Mouse (Mus musculus): Measurements from ENCODE around the gene Rpl36a. TPM values are rescaled to one million over a fixed set of nuclear protein-coding genes. Genes with fewer than 3 reads are reported as not detected.

Rpl36a gene
- polyA plus RNA-seq, 1 experiment = 105 TPM

- 54% methylated on average over 5 of the region's 5 CpGs for WGBS
- TF ChIP-seq POLR2A (IDR thresholded peaks at IDR 0.05; ENCODE audit: borderline replicate concordance, extremely low read depth, low read depth, low read length) = no peak
- no peak for TF ChIP-seq CTCF (IDR thresholded peaks at IDR 0.05; ENCODE audit: insufficient read depth, low read length)
- no peak for DNase-seq
- Histone ChIP-seq H3K4me1 (ENCODE audit: control insufficient read depth, insufficient read depth, low read length) (no peaks in the 10 kb centered on the region), H3K4me3 (replicated peaks; ENCODE audit: extremely low read depth, low read depth, low read length) (no peak overlapping the region)
Observed at GRCm38 (mm10) chrX:134589836-134590235, 4.4 kb downstream of the Rpl36a start.

GRCm38 (mm10) chrX:134599922-134600565 lies 14.6 kb downstream of the Rpl36a start:
- 33% methylated on average over 10 of the region's 10 CpGs for WGBS
- peaks cover 2% of the 10 kb centered on the region; the same call in 1 of the 2 replicates for H3K4me1 ChIP-seq (ENCODE audit: control insufficient read depth, insufficient read depth, low read length)
- TF ChIP-seq POLR2A (IDR thresholded peaks at IDR 0.05; ENCODE audit: borderline replicate concordance, extremely low read depth, low read depth, low read length) = no peak
- no peak for TF ChIP-seq CTCF (IDR thresholded peaks at IDR 0.05; ENCODE audit: insufficient read depth, low read length)
- H3K4me3 ChIP-seq (replicated peaks; ENCODE audit: extremely low read depth, low read depth, low read length) = no peak overlapping the region
- no peak for DNase-seq

- TF ChIP-seq POLR2A (IDR thresholded peaks at IDR 0.05; ENCODE audit: borderline replicate concordance, extremely low read depth, low read depth, low read length) (peak; percentile 60; the same call in 1 of the 2 replicates), CTCF (IDR thresholded peaks at IDR 0.05; ENCODE audit: insufficient read depth, low read length) (no peak)
- DNase-seq = peak; percentile 86
- WGBS = 28% methylated on average over 33 of the region's 33 CpGs
- Histone ChIP-seq H3K4me3 (replicated peaks; ENCODE audit: extremely low read depth, low read depth, low read length) (peak within 1 kb of the TSS; percentile 95), H3K4me1 (ENCODE audit: control insufficient read depth, insufficient read depth, low read length) (peaks cover 2% of the 10 kb centered on the region; the same call in 1 of the 2 replicates)
Observed at GRCm38 (mm10) chrX:134600659-134601379, 15.4 kb downstream of the Rpl36a start, which contains the start of the genes Gla and Hnrnph2. Gla (minus strand) TSS chrX:134601125. Hnrnph2 (plus strand) TSS chrX:134601179.

GRCm38 (mm10) chrX:134601380-134602120 lies 16.1 kb downstream of the Rpl36a start:
- whole genome bisulfite sequencing = 25% methylated on average over 43 of the region's 43 CpGs
- no peak for DNase-seq
- TF ChIP-seq CTCF (IDR thresholded peaks at IDR 0.05; ENCODE audit: insufficient read depth, low read length) (no peak), POLR2A (IDR thresholded peaks at IDR 0.05; ENCODE audit: borderline replicate concordance, extremely low read depth, low read depth, low read length) (no peak)
- Histone ChIP-seq H3K4me1 (ENCODE audit: control insufficient read depth, insufficient read depth, low read length) (peaks cover 2% of the 10 kb centered on the region; the same call in 1 of the 2 replicates), H3K4me3 (replicated peaks; ENCODE audit: extremely low read depth, low read depth, low read length) (peak overlapping the region; percentile 89)

DNA sequence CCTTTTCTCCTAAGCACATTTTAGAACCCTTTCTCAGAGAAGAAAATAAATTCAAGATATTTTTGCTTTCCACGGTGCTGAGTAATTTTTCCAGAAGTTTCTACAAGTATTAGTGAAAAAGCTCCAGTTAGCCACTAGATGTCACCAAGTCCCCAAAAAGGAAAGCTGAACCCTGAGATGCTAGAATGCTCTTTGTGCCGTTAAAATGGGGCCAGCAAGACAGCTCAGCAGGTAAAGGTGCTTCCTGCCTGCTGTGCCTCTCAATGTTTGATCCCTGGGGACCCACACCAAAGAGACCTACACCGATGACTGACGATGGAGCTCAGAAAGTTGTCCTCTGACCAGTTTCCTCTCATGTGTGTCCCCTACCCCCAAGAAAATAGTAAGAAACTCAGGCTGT lies 24.0 kb downstream of the Rpl36a start:
- WGBS = 38% methylated on average over 4 of the region's 4 CpGs
- TF ChIP-seq POLR2A (IDR thresholded peaks at IDR 0.05; ENCODE audit: borderline replicate concordance, extremely low read depth, low read depth, low read length) = no peak
- Histone ChIP-seq H3K4me1 (ENCODE audit: control insufficient read depth, insufficient read depth, low read length) (no peaks in the 10 kb centered on the region), H3K4me3 (replicated peaks; ENCODE audit: extremely low read depth, low read depth, low read length) (no peak overlapping the region)
- no peak for DNase-seq

DNA sequence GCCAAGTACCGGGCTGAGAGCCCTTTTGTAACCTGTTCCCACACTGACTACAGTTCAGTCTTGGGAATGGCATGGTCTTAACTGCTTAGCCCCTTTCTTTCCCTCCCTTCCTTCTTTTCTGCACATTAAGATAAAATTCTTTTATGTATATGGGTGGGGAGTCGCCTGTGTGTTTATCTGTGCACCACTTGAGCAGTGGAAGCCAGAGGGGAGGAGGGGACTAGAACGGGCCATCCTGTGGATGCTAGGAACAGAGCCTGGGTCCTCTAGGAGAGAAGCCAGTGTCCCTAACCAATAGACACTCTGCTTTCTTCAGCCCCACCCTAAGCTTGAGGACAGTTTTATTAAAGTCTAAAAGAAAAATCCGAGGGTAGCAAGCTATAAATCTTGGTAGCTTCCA lies 25.5 kb downstream of the Rpl36a start:
- 60% methylated on average over 4 of the region's 4 CpGs for WGBS
- H3K4me3 ChIP-seq (replicated peaks; ENCODE audit: extremely low read depth, low read depth, low read length) = no peak overlapping the region
- no peak for TF ChIP-seq CTCF (IDR thresholded peaks at IDR 0.05; ENCODE audit: insufficient read depth, low read length)
- no peak for TF ChIP-seq POLR2A (IDR thresholded peaks at IDR 0.05; ENCODE audit: borderline replicate concordance, extremely low read depth, low read depth, low read length)
- no peaks in the 10 kb centered on the region for H3K4me1 ChIP-seq (ENCODE audit: control insufficient read depth, insufficient read depth, low read length)
- no peak for DNase-seq

GRCm38 (mm10) chrX:134612285-134612959 lies 27.0 kb downstream of the Rpl36a start:
- 24% methylated on average over 15 of the region's 15 CpGs for WGBS
- TF ChIP-seq POLR2A (IDR thresholded peaks at IDR 0.05; ENCODE audit: borderline replicate concordance, extremely low read depth, low read depth, low read length) (no peak), CTCF (IDR thresholded peaks at IDR 0.05; ENCODE audit: insufficient read depth, low read length) (no peak)
- peak; percentile 48 for DNase-seq
- Histone ChIP-seq H3K4me1 (ENCODE audit: control insufficient read depth, insufficient read depth, low read length) (no peaks in the 10 kb centered on the region), H3K4me3 (replicated peaks; ENCODE audit: extremely low read depth, low read depth, low read length) (peak overlapping the region; percentile 62)

DNA sequence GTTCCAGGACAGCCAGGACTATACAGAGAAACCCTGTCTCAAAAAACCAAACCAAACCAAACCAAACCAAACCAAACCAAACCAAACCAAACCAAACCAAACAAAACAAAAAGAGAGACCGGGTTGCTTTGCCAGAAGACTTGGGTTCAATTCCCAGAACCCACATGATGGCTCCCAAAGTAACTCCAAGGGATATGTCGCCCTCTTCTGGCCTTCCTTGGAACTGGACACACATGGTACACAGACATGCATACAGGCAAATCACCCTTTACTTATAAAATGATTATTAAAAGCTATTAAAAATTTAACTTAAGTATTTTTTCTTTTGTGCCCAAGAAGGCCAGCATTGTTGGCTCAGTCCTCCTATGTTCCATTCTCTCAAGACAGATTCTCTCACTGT lies 28.9 kb downstream of the Rpl36a start:
- TF ChIP-seq POLR2A (IDR thresholded peaks at IDR 0.05; ENCODE audit: borderline replicate concordance, extremely low read depth, low read depth, low read length) = no peak
- TF ChIP-seq CTCF (IDR thresholded peaks at IDR 0.05; ENCODE audit: insufficient read depth, low read length) = no peak
- no peaks in the 10 kb centered on the region for H3K4me1 ChIP-seq (ENCODE audit: control insufficient read depth, insufficient read depth, low read length)
- DNase-seq = peak; percentile 10
- WGBS = 63% methylated on average over 2 of the region's 2 CpGs
- H3K4me3 ChIP-seq (replicated peaks; ENCODE audit: extremely low read depth, low read depth, low read length) = no peak overlapping the region

DNA sequence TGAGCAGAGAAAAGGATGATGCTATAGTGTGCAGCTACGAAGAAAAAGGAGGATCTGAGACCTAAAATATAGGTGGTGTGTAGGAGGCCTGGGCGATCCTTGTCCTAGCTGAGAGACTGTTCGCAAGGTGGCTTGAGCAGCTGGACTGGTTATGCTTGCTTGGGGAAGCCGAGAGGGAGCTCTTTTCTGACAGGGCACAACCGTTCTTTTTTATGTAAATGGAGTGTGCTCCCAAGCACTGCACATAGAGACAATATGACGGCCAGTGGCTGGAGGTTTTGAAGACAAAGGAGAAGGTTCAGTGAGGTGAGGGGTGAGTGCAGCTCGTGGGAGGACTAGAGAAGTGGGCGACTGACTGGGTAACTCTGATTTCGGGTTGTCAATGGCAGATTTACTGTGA lies 34.2 kb downstream of the Rpl36a start:
- no peaks in the 10 kb centered on the region for H3K4me1 ChIP-seq (ENCODE audit: control insufficient read depth, insufficient read depth, low read length)
- no peak for DNase-seq
- 66% methylated on average over 9 of the region's 9 CpGs for WGBS
- H3K4me3 ChIP-seq (replicated peaks; ENCODE audit: extremely low read depth, low read depth, low read length) = no peak overlapping the region
- TF ChIP-seq CTCF (IDR thresholded peaks at IDR 0.05; ENCODE audit: insufficient read depth, low read length) = no peak
- no peak for TF ChIP-seq POLR2A (IDR thresholded peaks at IDR 0.05; ENCODE audit: borderline replicate concordance, extremely low read depth, low read depth, low read length)

All from lung, adult 2 months (tissue).